25 mouse cellular contexts compared by ENCODE assay signal in genomic region chr6:76521975-76522641, GRCm38 (mm10). TPM values are rescaled to one million over a fixed set of nuclear protein-coding genes. Genes with fewer than 3 reads are reported as not detected.
A peak's percentile ranks its signal among the peaks of the same experiment; 100 is the strongest.
DNase-seq lines count a peak whose midpoint lies in the region; ATAC-seq and TF ChIP-seq lines count a peak whose summit lies in the region.
"Had no signal": no experiment of that assay in that cellular context is flagged by ENCODE, and none has a peak within 500 bp of the region (broad histone marks: within the 10 kb centered on the region; RNA-seq: fewer than 3 reads in every experiment).

No protein-coding gene starts in this region.

- TF ChIP-seq CTCF in brain, embryonic 14.5 days (IDR thresholded peaks at IDR 0.05; ENCODE audit: borderline replicate concordance, extremely low read depth, insufficient read depth, insufficient read length), result no peak

- 80% methylated on average over 4 of the region's 4 CpGs for WGBS in heart, embryonic 10.5 days

- TF ChIP-seq POLR2A in brain, embryonic 14.5 days (IDR thresholded peaks at IDR 0.05; ENCODE audit: borderline replicate concordance, extremely low read depth, insufficient read depth, insufficient read length, poor library complexity, severe bottlenecking), result no peak

- no peaks in the 10 kb centered on the region for H3K36me3 ChIP-seq in heart, embryonic 10.5 days
- H3K36me3 ChIP-seq: embryonic facial prominence, embryonic 12.5 days; embryonic facial prominence, embryonic 15.5 days; forebrain, embryonic 10.5 days; forebrain, embryonic 12.5 days had no signal

- no peak overlapping the region for H3K27ac ChIP-seq in heart, embryonic 10.5 days
- H3K27ac ChIP-seq: embryonic facial prominence, embryonic 12.5 days; embryonic facial prominence, embryonic 15.5 days; forebrain, embryonic 10.5 days; forebrain, embryonic 12.5 days had no signal

- DNase-seq in heart, adult 11 months, result peak; percentile 51
- DNase-seq in heart, embryonic 10.5 days (ENCODE audit: low spot score), result no peak
- peak; percentile 5 for DNase-seq in brain, embryonic 14.5 days (ENCODE audit: low read depth)
- DNase-seq in retina, postnatal 1 day, result peak; percentile 96
- DNase-seq in adrenal gland, adult (ENCODE audit: inconsistent age in 2 of 2, low spot score in 1 of 2), result no peak
- no peak for DNase-seq in layer of hippocampus, adult 8-10 months (ENCODE audit: low spot score in 2 of 2)
- DNase-seq: adrenal gland, adult 2 months; adrenal gland, postnatal 10 days; adrenal gland, postnatal 25 days; cerebellum, adult 11-12 months; cerebellum, adult 2 months; cerebellum, adult 9-10 months; cerebellum, postnatal 25 days; embryo, embryonic 11 days had no signal

- H3K27me3 ChIP-seq in heart, embryonic 10.5 days (ENCODE audit: insufficient read depth, poor library complexity, severe bottlenecking), result no peaks in the 10 kb centered on the region
- H3K27me3 ChIP-seq: embryonic facial prominence, embryonic 12.5 days; embryonic facial prominence, embryonic 15.5 days; forebrain, embryonic 12.5 days; Patski had no signal

- H3K9me3 ChIP-seq in heart, embryonic 10.5 days, result no peaks in the 10 kb centered on the region
- H3K9me3 ChIP-seq: embryonic facial prominence, embryonic 12.5 days; embryonic facial prominence, embryonic 15.5 days; forebrain, embryonic 10.5 days; forebrain, embryonic 12.5 days had no signal

- H3K4me3 ChIP-seq in heart, embryonic 10.5 days, result no peak overlapping the region
- H3K4me3 ChIP-seq: embryonic facial prominence, embryonic 12.5 days; embryonic facial prominence, embryonic 15.5 days; erythroblast, embryonic 14.5 days; forebrain, embryonic 10.5 days; forebrain, embryonic 12.5 days had no signal

- no peaks in the 10 kb centered on the region for H3K4me1 ChIP-seq in heart, embryonic 10.5 days
- H3K4me1 ChIP-seq: embryonic facial prominence, embryonic 12.5 days; embryonic facial prominence, embryonic 15.5 days; forebrain, embryonic 10.5 days; forebrain, embryonic 12.5 days had no signal

- ATAC-seq in megakaryocyte-erythroid progenitor cell, adult 5-6 weeks (replicated peaks; ENCODE audit: low FRiP score, low TSS enrichment, poor library complexity, severe bottlenecking), result no peak
- ATAC-seq: activated CD4-positive, CD25-positive, alpha-beta regulatory T cell, adult 4 months; forebrain, embryonic 14.5 days; forebrain, embryonic 16.5 days; Patski had no signal

RNA-seq across cellular contexts. Expression of gene Gm9008, which starts 24.5 kb away (rescaled TPM):
- 0.09 and 0.14 TPM in 2 replicates for polyA plus RNA-seq in heart, embryonic 10.5 days (2016; fragmentation: Nextera tagmentation; extraction: Ambion mirVana)
- polyA plus RNA-seq in brain, embryonic 14.5 days (2012; rRNA removed), result 0.05 and 0.07 TPM in 2 replicates
- 0.24 TPM in 1 of 2 replicates, not detected in the other for total RNA-seq in megakaryocyte-erythroid progenitor cell, adult 5-6 weeks (2014; fragmentation: Nextera tagmentation)
- not detected in 2 replicates for total RNA-seq in megakaryocyte-erythroid progenitor cell, adult 5-6 weeks (2017)
- total RNA-seq in layer of hippocampus, adult 8-10 months (2022), result 1 to 10 TPM; 6.4 to 8.1 (median 6.8) TPM
- total RNA-seq: MEL had no signal

Comparison
In these comparisons a context has a peak if more than half of its experiments do, and no peak if none do; other contexts are left out.
1. DNase-seq: peak in heart, adult 11 months (single experiment), brain, embryonic 14.5 days (single experiment) and retina, postnatal 1 day (single experiment); none in heart, embryonic 10.5 days (single experiment), adrenal gland, adult (0 of 2) and layer of hippocampus, adult 8-10 months (0 of 2).
2. RNA of gene Gm9008, which starts 24.5 kb away (total RNA-seq): 6.4 to 8.1 TPM in layer of hippocampus, adult 8-10 months; 0.24 TPM in megakaryocyte-erythroid progenitor cell, adult 5-6 weeks; every median in the first group is over 4 times any median in the second.